Mouse (Mus musculus): ENCODE measurements around the gene Mtus2. TPM values are rescaled to one million over a fixed set of nuclear protein-coding genes. Genes with fewer than 3 reads are reported as not detected.
"Not testable (repeated sequence)": the region's sequence is repeated elsewhere in the genome, so short reads cannot be mapped to it uniquely, and the experiment has no call there.

Gene Mtus2
- total and polyA plus RNA-seq, 2 experiments, result 0.18 to 0.66 TPM

GRCm38 (mm10) chr5:148175091-148175490 is 218.0 kb downstream of the Mtus2 start:
- TF ChIP-seq POLR2A (IDR thresholded peaks at IDR 0.05; ENCODE audit: extremely low read depth, insufficient read depth, low read length) (no peak), CTCF (IDR thresholded peaks at IDR 0.05; ENCODE audit: low read depth, low read length) (no peak)
- Histone ChIP-seq H3K79me2 (ENCODE audit: control insufficient read depth, insufficient read depth, low read length) (no peaks in the 10 kb centered on the region), H3K4me1 (ENCODE audit: control insufficient read depth, insufficient read depth, low read length) (no peaks in the 10 kb centered on the region), H3K36me3 (ENCODE audit: control insufficient read depth, insufficient read depth, low read length) (no peaks in the 10 kb centered on the region), H3K27ac (replicated peaks; ENCODE audit: insufficient read depth, low read depth, low read length) (no peak overlapping the region), H3K27me3 (ENCODE audit: control insufficient read depth, insufficient read depth, low read length) (no peaks in the 10 kb centered on the region), H3K4me3 (ENCODE audit: insufficient read depth, low read depth, low read length) (no peak overlapping the region), H3K9ac (ENCODE audit: low read depth, low read length) (no peak overlapping the region)
- WGBS, result 71% methylated on average over 4 of the region's 4 CpGs
- DNase-seq (ENCODE audit: extremely low read depth, low read depth, low spot score), result no peak

- no peak for TF ChIP-seq POLR2A (IDR thresholded peaks at IDR 0.05; ENCODE audit: extremely low read depth, insufficient read depth, low read length)
- no peak for TF ChIP-seq CTCF (IDR thresholded peaks at IDR 0.05; ENCODE audit: low read depth, low read length)
- Histone ChIP-seq H3K27ac (replicated peaks; ENCODE audit: insufficient read depth, low read depth, low read length) (no peak overlapping the region), H3K36me3 (ENCODE audit: control insufficient read depth, insufficient read depth, low read length) (no peaks in the 10 kb centered on the region), H3K27me3 (ENCODE audit: control insufficient read depth, insufficient read depth, low read length) (no peaks in the 10 kb centered on the region), H3K4me1 (ENCODE audit: control insufficient read depth, insufficient read depth, low read length) (no peaks in the 10 kb centered on the region), H3K79me2 (ENCODE audit: control insufficient read depth, insufficient read depth, low read length) (no peaks in the 10 kb centered on the region), H3K4me3 (ENCODE audit: insufficient read depth, low read depth, low read length) (no peak overlapping the region), H3K9ac (ENCODE audit: low read depth, low read length) (no peak overlapping the region)
- no peak for DNase-seq (ENCODE audit: extremely low read depth, low read depth, low spot score)
- 82% methylated on average over 4 of the region's 4 CpGs for WGBS
These were observed 218.8 kb downstream of the Mtus2 start for GRCm38 (mm10) chr5:148175742-148176426.

- not testable (repeated sequence) for H3K27ac ChIP-seq (replicated peaks; ENCODE audit: insufficient read depth, low read depth, low read length); DNase-seq (ENCODE audit: extremely low read depth, low read depth, low spot score); H3K9ac ChIP-seq (ENCODE audit: low read depth, low read length); H3K36me3 ChIP-seq (ENCODE audit: control insufficient read depth, insufficient read depth, low read length); H3K4me1 ChIP-seq (ENCODE audit: control insufficient read depth, insufficient read depth, low read length); H3K4me3 ChIP-seq (ENCODE audit: insufficient read depth, low read depth, low read length); H3K27me3 ChIP-seq (ENCODE audit: control insufficient read depth, insufficient read depth, low read length); H3K79me2 ChIP-seq (ENCODE audit: control insufficient read depth, insufficient read depth, low read length)
- WGBS, result 90% methylated on average over 8 of the region's 8 CpGs
These were observed 219.4 kb downstream of the Mtus2 start for GRCm38 (mm10) chr5:148176539-148176938.

- H3K79me2 ChIP-seq (ENCODE audit: control insufficient read depth, insufficient read depth, low read length), result no peaks in the 10 kb centered on the region
- no peaks in the 10 kb centered on the region for H3K4me1 ChIP-seq (ENCODE audit: control insufficient read depth, insufficient read depth, low read length)
- no peak for DNase-seq (ENCODE audit: extremely low read depth, low read depth, low spot score)
- TF ChIP-seq POLR2A (IDR thresholded peaks at IDR 0.05; ENCODE audit: extremely low read depth, insufficient read depth, low read length) (no peak), CTCF (IDR thresholded peaks at IDR 0.05; ENCODE audit: low read depth, low read length) (no peak)
- H3K27me3 ChIP-seq (ENCODE audit: control insufficient read depth, insufficient read depth, low read length), result no peaks in the 10 kb centered on the region
- no peaks in the 10 kb centered on the region for H3K36me3 ChIP-seq (ENCODE audit: control insufficient read depth, insufficient read depth, low read length)
- H3K4me3 ChIP-seq (ENCODE audit: insufficient read depth, low read depth, low read length), result no peak overlapping the region
- no peak overlapping the region for H3K9ac ChIP-seq (ENCODE audit: low read depth, low read length)
- no peak overlapping the region for H3K27ac ChIP-seq (replicated peaks; ENCODE audit: insufficient read depth, low read depth, low read length)
- 53% methylated on average over 7 of the region's 7 CpGs for WGBS
These were observed 222.1 kb downstream of the Mtus2 start for GRCm38 (mm10) chr5:148179231-148179630.

GRCm38 (mm10) chr5:148180590-148181307 is 223.6 kb downstream of the Mtus2 start:
- Histone ChIP-seq H3K4me1 (ENCODE audit: control insufficient read depth, insufficient read depth, low read length) (no peaks in the 10 kb centered on the region), H3K79me2 (ENCODE audit: control insufficient read depth, insufficient read depth, low read length) (no peaks in the 10 kb centered on the region), H3K27me3 (ENCODE audit: control insufficient read depth, insufficient read depth, low read length) (no peaks in the 10 kb centered on the region), H3K27ac (replicated peaks; ENCODE audit: insufficient read depth, low read depth, low read length) (no peak overlapping the region), H3K36me3 (ENCODE audit: control insufficient read depth, insufficient read depth, low read length) (no peaks in the 10 kb centered on the region), H3K4me3 (ENCODE audit: insufficient read depth, low read depth, low read length) (no peak overlapping the region), H3K9ac (ENCODE audit: low read depth, low read length) (no peak overlapping the region)
- no peak for DNase-seq (ENCODE audit: extremely low read depth, low read depth, low spot score)
- 15% methylated on average over 13 of the region's 13 CpGs for WGBS
- TF ChIP-seq CTCF (IDR thresholded peaks at IDR 0.05; ENCODE audit: low read depth, low read length), result peak; percentile 85
- TF ChIP-seq POLR2A (IDR thresholded peaks at IDR 0.05; ENCODE audit: extremely low read depth, insufficient read depth, low read length), result no peak

GRCm38 (mm10) chr5:148181308-148181630 is 224.1 kb downstream of the Mtus2 start:
- H3K36me3 ChIP-seq (ENCODE audit: control insufficient read depth, insufficient read depth, low read length), result no peaks in the 10 kb centered on the region
- 43% methylated on average over 4 of the region's 4 CpGs for WGBS
- H3K4me3 ChIP-seq (ENCODE audit: insufficient read depth, low read depth, low read length), result no peak overlapping the region
- no peaks in the 10 kb centered on the region for H3K27me3 ChIP-seq (ENCODE audit: control insufficient read depth, insufficient read depth, low read length)
- TF ChIP-seq CTCF (IDR thresholded peaks at IDR 0.05; ENCODE audit: low read depth, low read length) (no peak), POLR2A (IDR thresholded peaks at IDR 0.05; ENCODE audit: extremely low read depth, insufficient read depth, low read length) (no peak)
- DNase-seq (ENCODE audit: extremely low read depth, low read depth, low spot score), result no peak
- H3K27ac ChIP-seq (replicated peaks; ENCODE audit: insufficient read depth, low read depth, low read length), result no peak overlapping the region
- no peaks in the 10 kb centered on the region for H3K79me2 ChIP-seq (ENCODE audit: control insufficient read depth, insufficient read depth, low read length)
- H3K4me1 ChIP-seq (ENCODE audit: control insufficient read depth, insufficient read depth, low read length), result no peaks in the 10 kb centered on the region
- no peak overlapping the region for H3K9ac ChIP-seq (ENCODE audit: low read depth, low read length)
